Mouse (Mus musculus): ENCODE measurements around the gene Lamp2. TPM values are rescaled to one million over a fixed set of nuclear protein-coding genes. Genes with fewer than 3 reads are reported as not detected.
"Not testable (repeated sequence)": the region's sequence is repeated elsewhere in the genome, so short reads cannot be mapped to it uniquely, and the experiment has no call there.

Gene Lamp2
- 100 to 1,000 TPM; 110 to 117 TPM for total RNA-seq (2021)
- long read RNA-seq, experiment 1, transcript Lamp2-201 (9 exons, 1,769 nt): minor isoform, 35 of 206 reads
- long read RNA-seq, experiment 1, transcript Lamp2-202 (9 exons, 3,604 nt): major isoform, 142 of 206 reads
- long read RNA-seq, experiment 1, partial matches to known transcripts: 7 of 206 reads
- long read RNA-seq, experiment 1, other reads (novel, unspliced or antisense): 19 of 206 reads
- long read RNA-seq, experiment 2, transcript Lamp2-202 (9 exons, 3,604 nt): major isoform, 133 of 198 reads
- long read RNA-seq, experiment 2, transcript Lamp2-201 (9 exons, 1,769 nt): minor isoform, 37 of 198 reads
- long read RNA-seq, experiment 2, partial matches to known transcripts: 5 of 198 reads
- long read RNA-seq, experiment 2, other reads (novel, unspliced or antisense): 21 of 198 reads

GRCm38 (mm10) chrX:38455890-38456634 lies at the start of gene Lamp2:
Gene Lamp2 (minus strand): TSS chrX:38456454.
- peak; percentile 28 to 73 for DNase-seq (ENCODE audit: low spot score in 2 of 2)

GRCm38 (mm10) chrX:38504846-38505245 lies 48.6 kb upstream of the Lamp2 start:
- no peak for DNase-seq (ENCODE audit: low spot score in 2 of 2)

- DNase-seq (ENCODE audit: low spot score in 2 of 2): not testable (repeated sequence)
Observed at GRCm38 (mm10) chrX:38502182-38502581, 45.9 kb upstream of the Lamp2 start.

GRCm38 (mm10) chrX:38485464-38485863 lies 29.2 kb upstream of the Lamp2 start:
- peak in 1 of 2 experiments; percentile 6 for DNase-seq (ENCODE audit: low spot score in 2 of 2)

- no peak for DNase-seq (ENCODE audit: low spot score in 2 of 2)
Observed at GRCm38 (mm10) chrX:38478583-38478982, 22.3 kb upstream of the Lamp2 start.

- DNase-seq (ENCODE audit: low spot score in 2 of 2): peak; percentile 38 to 71
Observed at GRCm38 (mm10) chrX:38473537-38474299, 17.5 kb upstream of the Lamp2 start.

GRCm38 (mm10) chrX:38473164-38473536 lies 16.9 kb upstream of the Lamp2 start:
- no peak for DNase-seq (ENCODE audit: low spot score in 2 of 2)

GRCm38 (mm10) chrX:38466236-38466635 lies 10.0 kb upstream of the Lamp2 start:
- no peak for DNase-seq (ENCODE audit: low spot score in 2 of 2)

GRCm38 (mm10) chrX:38463160-38463559 lies 6.9 kb upstream of the Lamp2 start:
- DNase-seq (ENCODE audit: low spot score in 2 of 2): no peak

- DNase-seq (ENCODE audit: low spot score in 2 of 2): no peak
Observed at GRCm38 (mm10) chrX:38462101-38462500, 5.8 kb upstream of the Lamp2 start.

- DNase-seq (ENCODE audit: low spot score in 2 of 2): no peak
Observed at GRCm38 (mm10) chrX:38460887-38461286, 4.6 kb upstream of the Lamp2 start.

- no peak for DNase-seq (ENCODE audit: low spot score in 2 of 2)
Observed at GRCm38 (mm10) chrX:38459076-38459475, 2.8 kb upstream of the Lamp2 start.

- no peak for DNase-seq (ENCODE audit: low spot score in 2 of 2)
Observed at GRCm38 (mm10) chrX:38456635-38457006, 367 bp upstream of the Lamp2 start.

- DNase-seq (ENCODE audit: low spot score in 2 of 2): no peak
Observed at GRCm38 (mm10) chrX:38455474-38455873, 780 bp downstream of the Lamp2 start.

GRCm38 (mm10) chrX:38454900-38455299 lies 1.4 kb downstream of the Lamp2 start:
- DNase-seq (ENCODE audit: low spot score in 2 of 2): no peak

GRCm38 (mm10) chrX:38453924-38454323 lies 2.3 kb downstream of the Lamp2 start:
- no peak for DNase-seq (ENCODE audit: low spot score in 2 of 2)

- DNase-seq (ENCODE audit: low spot score in 2 of 2): no peak
Observed at GRCm38 (mm10) chrX:38450476-38450875, 5.8 kb downstream of the Lamp2 start.

GRCm38 (mm10) chrX:38445705-38446104 lies 10.5 kb downstream of the Lamp2 start:
- no peak for DNase-seq (ENCODE audit: low spot score in 2 of 2)

- no peak for DNase-seq (ENCODE audit: low spot score in 2 of 2)
Observed at GRCm38 (mm10) chrX:38442425-38442824, 13.8 kb downstream of the Lamp2 start.

GRCm38 (mm10) chrX:38439629-38440028 lies 16.6 kb downstream of the Lamp2 start:
- DNase-seq (ENCODE audit: low spot score in 2 of 2): no peak

GRCm38 (mm10) chrX:38438147-38438791 lies 18.0 kb downstream of the Lamp2 start:
- peak; percentile 55 to 72 for DNase-seq (ENCODE audit: low spot score in 2 of 2)
